Mouse (Mus musculus): ENCODE data around the gene Cdyl2.

The Cdyl2 gene

GRCm38 (mm10) chr8:116622326-116622725, 110.5 kb downstream of the Cdyl2 start:
- no peak for DNase-seq (ENCODE audit: low spot score in 2 of 2)

- DNase-seq (ENCODE audit: low spot score in 2 of 2): peak; percentile 23 to 29
These were observed 111.4 kb downstream of the Cdyl2 start for GRCm38 (mm10) chr8:116621158-116621961.

GRCm38 (mm10) chr8:116619686-116620320, 113.0 kb downstream of the Cdyl2 start:
- DNase-seq (ENCODE audit: low spot score in 2 of 2): no peak

GRCm38 (mm10) chr8:116619221-116619620, 113.6 kb downstream of the Cdyl2 start:
- no peak for DNase-seq (ENCODE audit: low spot score in 2 of 2)

GRCm38 (mm10) chr8:116618797-116619196, 114.0 kb downstream of the Cdyl2 start:
- DNase-seq (ENCODE audit: low spot score in 2 of 2): no peak

- no peak for DNase-seq (ENCODE audit: low spot score in 2 of 2)
These were observed 114.9 kb downstream of the Cdyl2 start for GRCm38 (mm10) chr8:116617891-116618290.

- DNase-seq (ENCODE audit: low spot score in 2 of 2): no peak
These were observed 116.4 kb downstream of the Cdyl2 start for GRCm38 (mm10) chr8:116616369-116616768.

- DNase-seq (ENCODE audit: low spot score in 2 of 2): no peak
These were observed 117.9 kb downstream of the Cdyl2 start for GRCm38 (mm10) chr8:116614901-116615300.

- no peak for DNase-seq (ENCODE audit: low spot score in 2 of 2)
These were observed 126.6 kb downstream of the Cdyl2 start for GRCm38 (mm10) chr8:116606171-116606570.

- peak; percentile 28 to 53 for DNase-seq (ENCODE audit: low spot score in 2 of 2)
These were observed 130.0 kb downstream of the Cdyl2 start for GRCm38 (mm10) chr8:116602806-116603205.

- DNase-seq (ENCODE audit: low spot score in 2 of 2): peak; percentile 53 to 59
These were observed 133.1 kb downstream of the Cdyl2 start for GRCm38 (mm10) chr8:116599728-116600127.

GRCm38 (mm10) chr8:116591226-116591625, 141.6 kb downstream of the Cdyl2 start:
- DNase-seq (ENCODE audit: low spot score in 2 of 2): peak in 1 of 2 experiments; percentile 21

- DNase-seq (ENCODE audit: low spot score in 2 of 2): peak; percentile 65 to 67
These were observed 142.2 kb downstream of the Cdyl2 start for GRCm38 (mm10) chr8:116590546-116590945.

GRCm38 (mm10) chr8:116590106-116590505, 142.7 kb downstream of the Cdyl2 start:
- DNase-seq (ENCODE audit: low spot score in 2 of 2): peak; percentile 72 to 79

- peak; percentile 84 to 87 for DNase-seq (ENCODE audit: low spot score in 2 of 2)
These were observed 144.9 kb downstream of the Cdyl2 start for GRCm38 (mm10) chr8:116587616-116588468.

- DNase-seq (ENCODE audit: low spot score in 2 of 2): no peak
These were observed 151.3 kb downstream of the Cdyl2 start for GRCm38 (mm10) chr8:116581318-116582019.

GRCm38 (mm10) chr8:116576732-116577131, 156.1 kb downstream of the Cdyl2 start:
- no peak for DNase-seq (ENCODE audit: low spot score in 2 of 2)

GRCm38 (mm10) chr8:116573085-116573484, 159.7 kb downstream of the Cdyl2 start:
- DNase-seq (ENCODE audit: low spot score in 2 of 2): no peak

- no peak for DNase-seq (ENCODE audit: low spot score in 2 of 2)
These were observed 180.0 kb downstream of the Cdyl2 start for GRCm38 (mm10) chr8:116552778-116553177.

- DNase-seq (ENCODE audit: low spot score in 2 of 2): no peak
These were observed 180.5 kb downstream of the Cdyl2 start for GRCm38 (mm10) chr8:116552255-116552654.

- DNase-seq (ENCODE audit: low spot score in 2 of 2): no peak
These were observed 189.4 kb downstream of the Cdyl2 start for GRCm38 (mm10) chr8:116543366-116543765.

All from thymus, postnatal 10 days (tissue).